Mouse (Mus musculus): ENCODE measurements around the gene Ccl7.

DNA sequence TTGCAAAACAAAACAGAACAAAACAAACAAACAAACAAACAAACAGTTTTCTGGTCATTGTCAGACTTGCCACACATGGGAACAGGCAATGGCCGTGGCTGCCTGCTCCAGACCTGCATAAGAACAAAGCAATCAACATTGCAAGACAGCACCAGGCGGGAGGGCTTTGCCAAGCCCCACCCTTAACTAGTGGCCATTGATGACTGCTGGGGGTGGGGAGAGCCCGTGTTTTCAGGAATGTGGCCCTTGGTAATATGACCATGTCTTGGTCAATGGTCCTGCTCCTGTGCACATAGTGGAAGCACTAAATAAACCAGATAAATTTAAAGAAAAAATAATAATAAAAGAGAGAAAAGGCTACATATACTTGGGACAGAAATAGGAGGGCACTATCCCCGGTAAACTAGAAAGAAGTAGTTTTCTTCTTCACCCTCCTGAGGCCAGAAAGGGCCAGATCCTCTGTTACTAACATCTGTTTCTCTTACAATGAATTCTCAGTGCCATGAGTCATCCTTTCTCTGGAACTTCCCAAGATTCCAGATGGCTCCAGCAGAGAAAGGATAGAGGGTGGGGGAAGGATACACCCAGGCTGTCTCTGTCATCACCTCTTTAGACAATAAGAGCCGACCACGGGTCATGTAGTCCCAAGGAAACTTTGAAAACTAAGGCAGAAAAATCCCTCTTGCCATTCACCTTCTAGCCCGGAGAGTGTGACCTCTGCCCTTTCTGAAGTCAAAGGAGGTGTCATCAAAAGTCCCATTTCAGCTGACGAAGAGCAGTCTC is 33.9 kb upstream of the Ccl7 start:
- TF ChIP-seq CTCF (IDR thresholded peaks at IDR 0.05) (no peak), POLR2A (IDR thresholded peaks at IDR 0.05; ENCODE audit: insufficient read depth, low read depth, low read length) (no peak), EP300 (IDR thresholded peaks at IDR 0.05; ENCODE audit: insufficient read depth, low read depth, low read length) (0 out of 2 replicates have a peak, but pooled peaks have one; percentile 19)
